Mouse (Mus musculus): ENCODE results near the gene Znfx1. TPM values are rescaled to one million over a fixed set of nuclear protein-coding genes. Genes with fewer than 3 reads are reported as not detected.

The Znfx1 gene
- polyA plus RNA-seq, 1 experiment from 2014 or later = 7.0 TPM

- H3K36me3 ChIP-seq (replicated peaks) = no peaks in the 10 kb centered on the region
- 84% methylated on average over 3 of the region's 3 CpGs for WGBS
- no peak overlapping the region for H3K4me3 ChIP-seq
- H3K27ac ChIP-seq (replicated peaks) = peak overlapping the region; percentile 69; the same call in 1 of the 2 replicates
- DNase-seq (ENCODE audit: low spot score) = no peak
- H3K27me3 ChIP-seq (replicated peaks; ENCODE audit: low read depth, poor library complexity, severe bottlenecking) = no peaks in the 10 kb centered on the region
- no peaks in the 10 kb centered on the region for H3K9me3 ChIP-seq
- H3K4me1 ChIP-seq = peaks cover 43% of the 10 kb centered on the region
Observed at GRCm38 (mm10) chr2:167080387-167080786, 17.6 kb upstream of the Znfx1 start.

DNA sequence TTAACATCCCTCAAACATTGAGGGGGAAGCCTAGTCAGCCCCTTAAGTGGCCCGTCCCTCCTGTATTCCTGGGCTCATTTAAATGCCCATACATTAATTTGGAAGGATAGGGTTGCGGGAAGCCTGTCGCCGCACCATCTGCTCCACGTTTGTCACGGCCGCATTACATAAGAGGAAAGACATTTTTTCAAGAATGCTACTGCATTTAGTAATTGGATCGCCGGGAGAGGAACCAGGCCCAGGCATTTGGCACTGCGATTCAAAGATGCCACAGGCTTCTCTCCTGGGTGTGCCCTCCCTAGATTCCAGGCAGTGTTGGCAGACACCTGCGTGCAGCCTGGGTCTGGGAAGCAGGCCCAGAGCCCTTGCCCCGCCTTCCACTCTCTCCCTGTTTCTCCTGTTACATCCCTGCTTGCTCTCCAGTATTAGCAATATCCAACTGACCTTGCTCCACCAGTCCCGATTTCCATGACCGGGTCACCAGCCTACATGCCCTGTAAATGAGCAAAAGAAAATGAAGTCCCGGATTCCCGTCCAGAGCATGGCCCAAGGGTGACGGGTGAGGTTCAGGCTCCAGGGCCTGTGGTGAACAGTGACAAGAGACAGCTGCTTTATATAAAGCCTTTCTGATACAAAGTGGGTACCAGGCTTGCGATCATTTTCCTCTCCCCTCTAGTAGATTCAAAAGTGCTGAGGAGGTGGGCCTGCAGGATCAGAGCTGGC is 16.9 kb upstream of the Znfx1 start:
- H3K27me3 ChIP-seq (replicated peaks; ENCODE audit: low read depth, poor library complexity, severe bottlenecking) = no peaks in the 10 kb centered on the region
- H3K4me1 ChIP-seq = peaks cover 43% of the 10 kb centered on the region
- WGBS = 44% methylated on average over 18 of the region's 18 CpGs
- H3K9me3 ChIP-seq = no peaks in the 10 kb centered on the region
- peak overlapping the region; percentile 25; the same call in 1 of the 2 replicates for H3K4me3 ChIP-seq
- H3K36me3 ChIP-seq (replicated peaks) = no peaks in the 10 kb centered on the region
- H3K27ac ChIP-seq (replicated peaks) = peak overlapping the region; percentile 69
- peak; percentile 59 for DNase-seq (ENCODE audit: low spot score)

- peak overlapping the region; percentile 69; the same call in 1 of the 2 replicates for H3K27ac ChIP-seq (replicated peaks)
- peak overlapping the region; percentile 25; the same call in 1 of the 2 replicates for H3K4me3 ChIP-seq
Observed at GRCm38 (mm10) chr2:167078931-167079495, 16.2 kb upstream of the Znfx1 start.

GRCm38 (mm10) chr2:167078486-167078885 is 15.7 kb upstream of the Znfx1 start:
- H3K4me1 ChIP-seq = peaks cover 43% of the 10 kb centered on the region
- 45% methylated on average over 7 of the region's 7 CpGs for WGBS
- no peaks in the 10 kb centered on the region for H3K9me3 ChIP-seq
- H3K27ac ChIP-seq (replicated peaks) = peak overlapping the region; percentile 69; the same call in 1 of the 2 replicates
- H3K27me3 ChIP-seq (replicated peaks; ENCODE audit: low read depth, poor library complexity, severe bottlenecking) = no peaks in the 10 kb centered on the region
- H3K36me3 ChIP-seq (replicated peaks) = no peaks in the 10 kb centered on the region
- H3K4me3 ChIP-seq = 0 out of 2 replicates have a peak overlapping the region, but pooled peaks have one; percentile 25
- DNase-seq (ENCODE audit: low spot score) = no peak

More at GRCm38 (mm10) chr2:167078931-167079495, 16.2 kb upstream of the Znfx1 start:
- Histone ChIP-seq H3K4me1 (peaks cover 43% of the 10 kb centered on the region), H3K9me3 (no peaks in the 10 kb centered on the region), H3K27me3 (replicated peaks; ENCODE audit: low read depth, poor library complexity, severe bottlenecking) (no peaks in the 10 kb centered on the region), H3K36me3 (replicated peaks) (no peaks in the 10 kb centered on the region)
- no peak for DNase-seq (ENCODE audit: low spot score)
- 52% methylated on average over 9 of the region's 9 CpGs for WGBS

DNA sequence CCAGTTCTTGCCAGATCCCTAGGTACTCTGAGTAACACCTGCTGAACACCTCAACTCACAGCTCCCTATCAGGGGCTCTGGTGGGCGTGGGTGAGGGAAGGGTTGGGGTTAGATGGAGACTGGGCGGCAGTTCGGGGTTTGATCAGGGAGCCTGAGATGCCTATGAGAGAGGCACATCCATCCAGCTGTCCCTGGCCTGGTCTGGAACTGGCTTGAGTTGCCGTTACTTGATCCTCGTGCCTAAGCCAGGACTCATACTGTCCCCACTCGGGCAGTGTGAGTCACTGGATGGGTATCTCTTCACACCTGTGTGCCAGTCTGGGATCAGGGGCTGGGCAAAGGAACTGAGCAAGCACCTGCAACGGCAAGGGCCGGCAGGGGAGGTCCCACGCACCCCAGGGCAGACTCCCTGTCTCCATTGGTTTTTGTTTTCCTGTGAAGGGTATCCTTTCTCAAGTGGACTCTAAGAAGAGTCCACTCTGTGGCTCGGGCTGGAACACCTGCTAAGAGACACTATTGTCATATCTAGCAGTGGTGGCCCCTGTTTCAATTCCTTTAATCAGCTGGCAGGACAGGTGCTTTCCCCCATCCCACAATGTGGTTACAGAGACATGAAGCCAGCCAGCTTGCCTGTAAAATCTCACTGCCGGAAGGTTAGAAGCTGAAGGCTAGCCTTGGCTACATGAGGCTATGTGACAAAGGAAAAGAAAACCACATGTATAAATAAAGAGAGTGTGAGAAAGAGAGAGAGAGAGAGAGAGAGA is 14.6 kb upstream of the Znfx1 start:
- no peak for DNase-seq (ENCODE audit: low spot score)
- WGBS = 85% methylated on average over 11 of the region's 11 CpGs
- H3K27ac ChIP-seq (replicated peaks) = no peak overlapping the region

GRCm38 (mm10) chr2:167076759-167077158 is 13.9 kb upstream of the Znfx1 start:
- Histone ChIP-seq H3K36me3 (replicated peaks) (no peaks in the 10 kb centered on the region), H3K4me3 (no peak overlapping the region), H3K27ac (replicated peaks) (no peak overlapping the region), H3K4me1 (peaks cover 44% of the 10 kb centered on the region), H3K27me3 (replicated peaks; ENCODE audit: low read depth, poor library complexity, severe bottlenecking) (no peaks in the 10 kb centered on the region), H3K9me3 (no peaks in the 10 kb centered on the region)
- 70% methylated on average over 2 of the region's 2 CpGs for WGBS
- DNase-seq (ENCODE audit: low spot score) = no peak

More for the DNA sequence above, 14.6 kb upstream of the Znfx1 start:
- H3K27me3 ChIP-seq (replicated peaks; ENCODE audit: low read depth, poor library complexity, severe bottlenecking) = no peaks in the 10 kb centered on the region
- H3K4me3 ChIP-seq = no peak overlapping the region
- H3K4me1 ChIP-seq = peaks cover 44% of the 10 kb centered on the region
- H3K36me3 ChIP-seq (replicated peaks) = no peaks in the 10 kb centered on the region
- H3K9me3 ChIP-seq = no peaks in the 10 kb centered on the region

DNA sequence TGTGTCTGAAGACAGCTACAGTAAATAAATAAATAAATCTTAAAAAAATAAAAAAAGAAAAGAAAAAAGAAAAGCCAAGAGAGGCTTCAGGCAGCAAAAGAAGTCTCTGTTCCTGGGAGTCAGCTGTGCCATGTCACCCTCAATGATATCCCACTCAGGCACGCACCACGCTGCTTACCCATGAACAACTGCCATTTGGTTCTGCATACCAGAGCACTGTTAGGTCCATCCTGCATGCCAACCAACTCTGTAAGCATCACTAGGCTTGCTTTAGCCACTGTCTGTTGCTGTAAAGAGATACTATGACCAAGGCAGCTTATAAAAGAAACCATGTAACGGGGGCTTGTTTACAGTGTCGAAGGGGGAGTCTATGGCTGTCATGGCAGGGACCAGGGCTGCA is 13.5 kb upstream of the Znfx1 start:
- H3K36me3 ChIP-seq (replicated peaks) = no peaks in the 10 kb centered on the region
- 93% methylated on average over 4 of the region's 4 CpGs for WGBS
- no peak overlapping the region for H3K4me3 ChIP-seq
- H3K27me3 ChIP-seq (replicated peaks; ENCODE audit: low read depth, poor library complexity, severe bottlenecking) = no peaks in the 10 kb centered on the region
- peaks cover 42% of the 10 kb centered on the region for H3K4me1 ChIP-seq
- DNase-seq (ENCODE audit: low spot score) = no peak
- H3K9me3 ChIP-seq = no peaks in the 10 kb centered on the region
- H3K27ac ChIP-seq (replicated peaks) = no peak overlapping the region

DNA sequence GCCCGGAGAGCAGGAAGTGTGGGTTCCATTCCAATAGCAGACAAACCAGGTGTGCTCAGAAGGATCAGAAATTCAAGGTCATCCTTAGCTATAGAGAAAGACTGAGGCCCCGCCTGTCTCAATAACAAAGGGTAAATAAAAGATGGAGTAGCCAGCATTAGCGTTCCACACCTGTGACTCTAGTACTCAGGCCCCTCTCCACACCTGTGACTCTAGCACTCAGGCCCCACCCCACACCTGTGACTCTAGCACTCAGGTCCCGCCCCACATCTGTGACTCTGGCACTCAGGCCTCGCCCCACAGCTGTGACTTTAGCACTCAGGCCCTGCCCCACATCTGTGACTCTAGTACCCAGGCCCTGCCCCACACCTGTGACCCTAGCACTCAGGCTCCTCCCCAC is 11.8 kb upstream of the Znfx1 start:
- H3K4me1 ChIP-seq = peaks cover 29% of the 10 kb centered on the region
- H3K4me3 ChIP-seq = no peak overlapping the region
- H3K27ac ChIP-seq (replicated peaks) = no peak overlapping the region
- no peaks in the 10 kb centered on the region for H3K27me3 ChIP-seq (replicated peaks; ENCODE audit: low read depth, poor library complexity, severe bottlenecking)
- no peak for DNase-seq (ENCODE audit: low spot score)
- 92% methylated on average over 5 of the region's 5 CpGs for WGBS
- H3K36me3 ChIP-seq (replicated peaks) = no peaks in the 10 kb centered on the region
- no peaks in the 10 kb centered on the region for H3K9me3 ChIP-seq

GRCm38 (mm10) chr2:167071641-167072601 is 9.1 kb upstream of the Znfx1 start:
- no peaks in the 10 kb centered on the region for H3K27me3 ChIP-seq (replicated peaks; ENCODE audit: low read depth, poor library complexity, severe bottlenecking)
- H3K27ac ChIP-seq (replicated peaks) = peak overlapping the region; percentile 87

GRCm38 (mm10) chr2:167071266-167071640 is 8.4 kb upstream of the Znfx1 start:
- Histone ChIP-seq H3K36me3 (replicated peaks) (peaks cover 6% of the 10 kb centered on the region), H3K9me3 (no peaks in the 10 kb centered on the region), H3K27me3 (replicated peaks; ENCODE audit: low read depth, poor library complexity, severe bottlenecking) (no peaks in the 10 kb centered on the region), H3K4me3 (peak overlapping the region; percentile 63), H3K27ac (replicated peaks) (peak overlapping the region; percentile 87), H3K4me1 (peaks cover 13% of the 10 kb centered on the region; the same call in 1 of the 2 replicates)
- DNase-seq (ENCODE audit: low spot score) = no peak
- 22% methylated on average over 12 of the region's 12 CpGs for WGBS

More at GRCm38 (mm10) chr2:167071641-167072601, 9.1 kb upstream of the Znfx1 start:
- H3K9me3 ChIP-seq = no peaks in the 10 kb centered on the region
- H3K4me1 ChIP-seq = peaks cover 13% of the 10 kb centered on the region; the same call in 1 of the 2 replicates
- H3K36me3 ChIP-seq (replicated peaks) = no peaks in the 10 kb centered on the region
- DNase-seq (ENCODE audit: low spot score) = peak; percentile 95
- peak overlapping the region; percentile 63 for H3K4me3 ChIP-seq
- 8% methylated on average over 22 of the region's 22 CpGs for WGBS

DNA sequence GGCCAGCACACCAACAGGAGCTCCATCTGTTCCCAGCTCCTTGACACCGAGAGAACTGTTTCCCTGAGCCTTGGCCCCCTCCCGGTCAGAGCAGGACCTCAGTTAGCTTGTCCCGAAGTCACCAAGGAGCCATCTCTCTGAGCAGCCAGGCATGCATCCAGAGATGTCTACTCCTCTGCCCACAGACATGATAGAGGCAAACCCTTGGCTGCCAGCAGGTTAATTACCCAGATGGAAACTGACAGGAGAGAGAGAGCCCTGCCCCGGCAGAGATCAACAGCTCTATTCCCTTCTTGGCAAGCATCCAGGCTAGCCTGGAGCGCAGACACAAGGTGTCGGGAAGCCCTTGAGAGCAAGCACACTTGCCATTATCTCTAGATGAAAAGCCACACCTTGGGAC is 7.5 kb upstream of the Znfx1 start:
- no peaks in the 10 kb centered on the region for H3K9me3 ChIP-seq
- H3K36me3 ChIP-seq (replicated peaks) = peaks cover 15% of the 10 kb centered on the region
- DNase-seq (ENCODE audit: low spot score) = no peak
- no peaks in the 10 kb centered on the region for H3K27me3 ChIP-seq (replicated peaks; ENCODE audit: low read depth, poor library complexity, severe bottlenecking)
- H3K27ac ChIP-seq (replicated peaks) = no peak overlapping the region
- 88% methylated on average over 6 of the region's 6 CpGs for WGBS
- H3K4me3 ChIP-seq = no peak overlapping the region
- peaks cover 21% of the 10 kb centered on the region for H3K4me1 ChIP-seq

DNA sequence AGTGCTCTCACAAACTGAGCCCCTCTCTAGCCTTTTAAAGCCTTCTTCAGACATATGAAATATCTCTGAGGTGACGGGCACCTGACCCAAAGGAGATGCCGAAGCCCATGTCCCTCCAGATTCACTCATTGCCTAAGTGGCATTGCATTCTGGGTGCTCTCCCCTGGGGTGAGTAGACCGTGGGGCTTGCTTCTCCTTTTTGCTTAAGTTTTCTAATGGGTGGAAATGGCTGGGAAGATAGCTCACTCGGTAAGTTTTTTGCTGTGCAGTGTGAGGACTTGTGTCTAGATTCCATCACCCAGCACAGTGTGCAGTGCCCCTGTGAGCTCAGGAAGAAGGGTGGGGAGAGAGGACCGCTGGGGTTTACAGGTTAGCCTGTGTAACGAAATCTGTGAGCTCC is 4.8 kb upstream of the Znfx1 start:
- no peaks in the 10 kb centered on the region for H3K9me3 ChIP-seq
- no peaks in the 10 kb centered on the region for H3K27me3 ChIP-seq (replicated peaks; ENCODE audit: low read depth, poor library complexity, severe bottlenecking)
- peaks cover 33% of the 10 kb centered on the region for H3K36me3 ChIP-seq (replicated peaks)
- no peak overlapping the region for H3K4me3 ChIP-seq
- no peak for DNase-seq (ENCODE audit: low spot score)
- H3K27ac ChIP-seq (replicated peaks) = no peak overlapping the region
- 58% methylated on average over 6 of the region's 6 CpGs for WGBS
- H3K4me1 ChIP-seq = peaks cover 29% of the 10 kb centered on the region
